Mouse (Mus musculus): ENCODE measurements around the gene Mpped2.

- TF ChIP-seq CHD2 (IDR thresholded peaks at IDR 0.05; ENCODE audit: low read depth, low read length) = no peak
- TF ChIP-seq MAFK (IDR thresholded peaks at IDR 0.05; ENCODE audit: insufficient read depth, low read depth, low read length) = no peak
- TF ChIP-seq ZC3H11A (IDR thresholded peaks at IDR 0.05; ENCODE audit: borderline replicate concordance, low read depth, low read length) = no peak
Measured at GRCm38 (mm10) chr2:106762920-106763319, 69.9 kb downstream of the Mpped2 start.

Measured in ES-E14 (cell line).